Mouse (Mus musculus): Measurements from ENCODE around the gene St7l. TPM values are rescaled to one million over a fixed set of nuclear protein-coding genes. Genes with fewer than 3 reads are reported as not detected.

Gene St7l
- 36.7 and 40.1 TPM in 2 replicates for polyA plus RNA-seq (2016; fragmentation: Nextera tagmentation; extraction: Ambion mirVana)

DNA sequence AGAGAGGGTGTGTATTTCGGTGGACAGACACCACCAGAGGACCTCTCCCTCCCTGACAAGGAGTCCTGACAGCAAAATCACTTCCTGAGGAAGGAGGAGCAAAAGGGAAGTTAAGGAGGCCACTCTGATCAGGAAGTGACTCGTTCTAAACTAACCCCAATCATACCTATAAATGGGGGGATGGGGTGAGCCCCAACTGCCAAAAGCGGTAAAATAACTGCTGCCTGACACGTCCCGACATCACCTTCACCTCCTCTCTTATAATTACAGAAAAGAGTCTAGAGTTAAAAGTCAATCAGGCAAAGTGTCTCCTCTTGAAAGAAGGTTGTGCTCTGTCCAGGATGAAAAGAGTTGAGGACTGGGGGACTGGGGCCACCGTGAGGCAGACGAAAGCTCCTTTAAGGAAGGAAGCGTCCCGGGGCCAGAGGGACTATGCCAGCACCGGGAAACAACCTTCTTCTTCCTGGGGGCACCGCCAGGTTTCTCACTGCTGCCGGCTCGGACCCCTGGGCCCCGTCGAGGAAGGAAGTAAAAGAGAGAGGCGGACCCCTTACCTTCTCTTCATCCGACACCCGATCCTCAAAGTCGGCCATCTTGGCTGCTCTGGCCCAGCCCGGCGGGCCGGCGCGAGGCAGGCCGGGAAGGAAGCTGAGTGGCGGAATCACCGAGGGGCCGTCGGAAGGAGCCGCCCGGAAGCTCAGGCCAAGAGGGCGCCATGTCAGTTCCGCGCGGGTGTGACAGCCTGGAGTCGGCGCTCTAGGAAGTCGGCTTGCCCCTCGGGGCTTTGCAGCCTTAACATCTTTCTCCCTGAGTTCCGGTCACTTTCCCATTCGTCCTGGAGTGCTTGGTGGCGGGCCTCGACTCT lies at the start of gene St7l, which contains the start of gene Capza1:
St7l (plus strand) TSS at position 220 of the 865 bp plus-strand sequence.
Capza1 (minus strand) TSS at position 720 of the 865 bp plus-strand sequence.
- Histone ChIP-seq H3K4me1 (peaks cover 34% of the 10 kb centered on the region), H3K36me3 (replicated peaks) (peaks cover 8% of the 10 kb centered on the region), H3K9me3 (no peaks in the 10 kb centered on the region), H3K9ac (peak within 1 kb of the TSS; percentile 97), H3K27me3 (no peaks in the 10 kb centered on the region), H3K27ac (peak within 1 kb of the TSS; percentile 97), H3K4me2 (peak within 1 kb of the TSS; percentile 76), H3K4me3 (replicated peaks) (peak within 1 kb of the TSS; percentile 98)
- WGBS, result under 1% methylated on average over 43 of the region's 43 CpGs
- ATAC-seq (ENCODE audit: low FRiP score), result peak; percentile 98

DNA sequence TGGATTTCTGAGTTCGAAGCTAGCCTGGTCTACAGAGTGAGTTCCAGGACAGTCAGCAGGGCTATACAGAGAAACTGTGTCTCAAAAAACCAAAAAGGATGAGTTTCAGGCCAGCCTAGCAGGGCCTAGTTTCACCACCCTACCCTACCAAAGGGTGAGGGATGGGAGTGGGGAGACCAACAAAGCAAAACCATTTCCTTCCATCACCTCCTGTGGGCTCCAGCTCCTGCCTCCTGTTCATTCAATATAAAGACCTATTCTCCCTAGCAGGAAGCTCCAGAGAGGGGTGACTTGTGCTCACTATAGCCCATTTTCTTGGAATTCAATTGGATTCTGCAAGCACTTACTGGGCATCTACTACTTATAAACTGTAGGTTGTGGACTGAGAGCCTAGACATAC lies 49.1 kb upstream of the St7l start:
- no peak for ATAC-seq (ENCODE audit: low FRiP score)
- H3K27me3 ChIP-seq, result no peaks in the 10 kb centered on the region
- H3K4me2 ChIP-seq, result no peak overlapping the region
- no peak overlapping the region for H3K27ac ChIP-seq
- H3K36me3 ChIP-seq (replicated peaks), result no peaks in the 10 kb centered on the region
- 97% methylated on average over 1 of the region's 1 CpGs for WGBS
- H3K9ac ChIP-seq, result no peak overlapping the region
- peaks cover 23% of the 10 kb centered on the region for H3K4me1 ChIP-seq
- H3K9me3 ChIP-seq, result no peaks in the 10 kb centered on the region
- H3K4me3 ChIP-seq (replicated peaks), result no peak overlapping the region

DNA sequence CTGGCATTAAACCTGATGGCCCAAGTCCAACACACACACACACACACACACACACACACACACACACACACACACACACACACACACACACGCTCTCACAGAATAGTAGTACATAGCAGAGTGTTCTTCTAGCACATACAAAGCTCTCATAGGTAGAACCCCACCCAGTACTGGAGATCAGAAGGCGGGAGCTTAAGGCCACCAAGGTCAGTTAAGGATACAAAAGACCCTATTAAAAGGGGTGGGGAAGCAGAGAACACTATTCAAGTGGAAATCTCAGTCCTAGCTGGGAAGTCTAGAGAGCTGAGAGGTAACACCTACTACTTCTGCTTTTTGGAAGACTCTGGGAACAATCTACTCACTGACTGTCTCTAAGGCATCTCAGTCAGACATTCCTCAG lies 48.5 kb upstream of the St7l start:
- ATAC-seq (ENCODE audit: low FRiP score), result no peak
- WGBS, result 76% methylated on average over 2 of the region's 2 CpGs
- no peak overlapping the region for H3K27ac ChIP-seq

DNA sequence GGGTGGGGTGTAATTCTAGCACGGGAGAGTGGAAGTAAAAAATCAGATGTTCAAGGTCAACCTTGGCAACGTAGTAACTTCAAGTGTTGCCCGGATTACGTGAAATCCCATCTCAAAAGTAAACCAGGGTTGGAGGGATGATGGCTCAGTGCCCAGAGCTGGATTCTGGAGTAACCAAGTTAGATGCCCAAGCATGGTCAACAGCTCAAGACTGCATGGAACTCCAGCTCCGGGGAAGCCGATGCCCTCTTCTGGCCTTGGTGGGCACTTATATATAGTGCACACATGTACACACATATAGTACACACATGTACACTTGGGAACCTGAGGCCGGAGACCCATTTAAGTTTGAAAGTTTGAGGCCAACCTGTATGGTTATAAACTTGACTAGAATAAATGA lies 47.7 kb upstream of the St7l start:
- Histone ChIP-seq H3K4me3 (replicated peaks) (no peak overlapping the region), H3K27ac (no peak overlapping the region), H3K36me3 (replicated peaks) (peaks cover 5% of the 10 kb centered on the region; the same call in 1 of the 2 replicates), H3K9ac (no peak overlapping the region), H3K9me3 (no peaks in the 10 kb centered on the region), H3K4me1 (peaks cover 23% of the 10 kb centered on the region), H3K4me2 (no peak overlapping the region), H3K27me3 (no peaks in the 10 kb centered on the region)
- no peak for ATAC-seq (ENCODE audit: low FRiP score)
- 96% methylated on average over 7 of the region's 7 CpGs for WGBS

More for the DNA sequence above, 48.5 kb upstream of the St7l start:
- Histone ChIP-seq H3K36me3 (replicated peaks) (no peaks in the 10 kb centered on the region), H3K4me2 (no peak overlapping the region), H3K27me3 (no peaks in the 10 kb centered on the region), H3K9ac (no peak overlapping the region), H3K4me3 (replicated peaks) (no peak overlapping the region), H3K9me3 (no peaks in the 10 kb centered on the region), H3K4me1 (peaks cover 23% of the 10 kb centered on the region)

- H3K27ac ChIP-seq, result peak overlapping the region; percentile 71
- peak overlapping the region; percentile 80 for H3K4me3 ChIP-seq (replicated peaks)
- peak overlapping the region; percentile 98 for H3K4me2 ChIP-seq
- ATAC-seq (ENCODE audit: low FRiP score), result peak; percentile 83
- under 1% methylated on average over 43 of the region's 46 CpGs for WGBS
- H3K9me3 ChIP-seq, result no peaks in the 10 kb centered on the region
- H3K9ac ChIP-seq, result peak overlapping the region; percentile 83
- H3K36me3 ChIP-seq (replicated peaks), result peaks cover 15% of the 10 kb centered on the region
- H3K27me3 ChIP-seq, result no peaks in the 10 kb centered on the region
- H3K4me1 ChIP-seq, result peaks cover 23% of the 10 kb centered on the region
Measured at GRCm38 (mm10) chr3:104817481-104817990, 46.3 kb upstream of the St7l start.

DNA sequence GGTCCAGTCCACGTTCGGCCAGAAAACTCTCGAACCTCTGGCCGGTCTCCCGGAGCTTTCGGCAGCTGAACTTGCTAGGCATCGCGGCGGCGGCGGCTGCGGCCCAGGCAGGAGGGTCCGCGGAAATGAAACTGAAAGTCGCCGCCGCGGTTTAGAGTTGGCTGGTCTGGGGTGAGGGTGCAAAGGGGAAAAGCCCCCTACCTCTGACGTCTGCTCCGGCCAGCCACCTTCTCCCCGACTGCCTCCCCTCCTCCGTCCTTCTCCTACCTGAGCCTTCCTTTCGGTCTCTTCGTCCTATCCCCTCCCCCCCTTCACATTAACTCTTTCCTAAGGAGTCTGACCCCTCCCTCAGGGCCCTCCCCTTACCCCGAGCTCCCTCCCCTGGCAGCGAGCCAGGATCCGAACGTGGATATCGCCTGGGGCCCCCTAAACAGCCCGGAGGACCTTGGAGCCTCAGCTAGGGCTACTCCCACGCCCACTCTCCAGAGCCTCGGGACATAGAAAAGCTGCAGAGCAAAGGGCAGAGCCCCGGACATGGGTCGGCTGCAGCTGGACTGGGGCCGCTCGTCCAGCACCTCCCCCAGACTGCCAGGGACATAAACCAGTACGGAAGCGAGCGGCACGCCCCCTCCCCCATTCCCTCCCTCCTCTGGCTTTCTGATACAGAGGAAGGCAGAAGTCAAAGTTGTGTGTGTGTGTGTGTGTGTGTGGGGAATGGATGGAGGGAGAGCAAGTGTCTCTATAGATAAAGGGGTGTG lies 45.6 kb upstream of the St7l start, which contains the start of gene Mov10:
Mov10 (minus strand) TSS at position 573 of the 758 bp plus-strand sequence.
- Histone ChIP-seq H3K9ac (peak within 1 kb of the TSS; percentile 83), H3K27me3 (no peaks in the 10 kb centered on the region), H3K9me3 (no peaks in the 10 kb centered on the region), H3K36me3 (replicated peaks) (peaks cover 18% of the 10 kb centered on the region), H3K27ac (peak within 1 kb of the TSS; percentile 71), H3K4me1 (peaks cover 23% of the 10 kb centered on the region), H3K4me3 (replicated peaks) (peak within 1 kb of the TSS; percentile 80), H3K4me2 (peak within 1 kb of the TSS; percentile 98)
- ATAC-seq (ENCODE audit: low FRiP score), result peak; percentile 74
- WGBS, result under 1% methylated on average over 35 of the region's 40 CpGs

- Histone ChIP-seq H3K4me3 (replicated peaks) (peak overlapping the region; percentile 80), H3K9ac (no peak overlapping the region; the same call in 1 of the 2 replicates), H3K4me2 (peak overlapping the region; percentile 98), H3K27ac (0 out of 2 replicates have a peak overlapping the region, but pooled peaks have one; percentile 71), H3K4me1 (peaks cover 23% of the 10 kb centered on the region), H3K36me3 (replicated peaks) (peaks cover 18% of the 10 kb centered on the region), H3K9me3 (no peaks in the 10 kb centered on the region), H3K27me3 (no peaks in the 10 kb centered on the region)
- no peak for ATAC-seq (ENCODE audit: low FRiP score)
- 9% methylated on average over 3 of the region's 3 CpGs for WGBS
Measured at GRCm38 (mm10) chr3:104818749-104819134, 45.1 kb upstream of the St7l start.

GRCm38 (mm10) chr3:104820426-104820825 lies 43.4 kb upstream of the St7l start:
- Histone ChIP-seq H3K9me3 (no peaks in the 10 kb centered on the region), H3K4me1 (peaks cover 23% of the 10 kb centered on the region), H3K36me3 (replicated peaks) (peaks cover 21% of the 10 kb centered on the region), H3K4me3 (replicated peaks) (no peak overlapping the region), H3K27ac (no peak overlapping the region), H3K9ac (no peak overlapping the region), H3K27me3 (no peaks in the 10 kb centered on the region), H3K4me2 (no peak overlapping the region)
- ATAC-seq (ENCODE audit: low FRiP score), result no peak
- 47% methylated on average over 1 of the region's 1 CpGs for WGBS

DNA sequence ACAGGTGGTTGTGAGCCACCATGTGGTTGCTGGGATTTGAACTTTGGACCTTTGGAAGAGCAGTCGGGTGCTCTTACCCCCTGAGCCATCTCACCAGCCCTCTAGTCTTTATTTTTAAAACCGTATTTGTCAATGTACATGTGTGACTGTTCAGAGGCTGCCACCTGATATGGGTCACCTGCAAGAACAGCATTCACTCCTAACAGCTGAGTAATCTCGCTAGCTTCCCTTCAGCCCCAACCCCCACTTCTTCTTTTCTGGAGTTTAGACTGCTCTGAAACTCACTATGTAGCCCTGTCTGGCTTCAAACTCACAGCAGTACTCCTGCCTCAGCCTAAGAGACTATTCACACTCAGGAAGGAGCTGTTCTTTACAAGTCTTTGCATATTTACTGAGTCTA lies 41.4 kb upstream of the St7l start:
- WGBS, result 88% methylated on average over 3 of the region's 3 CpGs
- H3K9me3 ChIP-seq, result no peaks in the 10 kb centered on the region
- H3K27me3 ChIP-seq, result no peaks in the 10 kb centered on the region
- H3K4me2 ChIP-seq, result no peak overlapping the region
- no peak overlapping the region for H3K4me3 ChIP-seq (replicated peaks)
- H3K4me1 ChIP-seq, result peaks cover 14% of the 10 kb centered on the region
- no peak for ATAC-seq (ENCODE audit: low FRiP score)
- no peak overlapping the region for H3K27ac ChIP-seq
- H3K9ac ChIP-seq, result no peak overlapping the region
- peaks cover 34% of the 10 kb centered on the region for H3K36me3 ChIP-seq (replicated peaks)

GRCm38 (mm10) chr3:104835797-104836196 lies 28.0 kb upstream of the St7l start:
- peaks cover 56% of the 10 kb centered on the region for H3K36me3 ChIP-seq (replicated peaks)

GRCm38 (mm10) chr3:104841049-104841448 lies 22.8 kb upstream of the St7l start:
- WGBS, result 94% methylated on average over 5 of the region's 5 CpGs
- Histone ChIP-seq H3K4me2 (no peak overlapping the region), H3K4me3 (replicated peaks) (no peak overlapping the region), H3K9me3 (no peaks in the 10 kb centered on the region), H3K36me3 (replicated peaks) (peaks cover 63% of the 10 kb centered on the region), H3K27me3 (no peaks in the 10 kb centered on the region), H3K27ac (no peak overlapping the region), H3K4me1 (no peaks in the 10 kb centered on the region), H3K9ac (no peak overlapping the region)
- ATAC-seq (ENCODE audit: low FRiP score), result no peak

More at GRCm38 (mm10) chr3:104835797-104836196, 28.0 kb upstream of the St7l start:
- ATAC-seq (ENCODE audit: low FRiP score), result no peak
- Histone ChIP-seq H3K9ac (no peak overlapping the region), H3K9me3 (no peaks in the 10 kb centered on the region), H3K4me2 (no peak overlapping the region), H3K4me1 (no peaks in the 10 kb centered on the region), H3K27ac (no peak overlapping the region), H3K27me3 (no peaks in the 10 kb centered on the region), H3K4me3 (replicated peaks) (no peak overlapping the region)
- 95% methylated on average over 3 of the region's 3 CpGs for WGBS

DNA sequence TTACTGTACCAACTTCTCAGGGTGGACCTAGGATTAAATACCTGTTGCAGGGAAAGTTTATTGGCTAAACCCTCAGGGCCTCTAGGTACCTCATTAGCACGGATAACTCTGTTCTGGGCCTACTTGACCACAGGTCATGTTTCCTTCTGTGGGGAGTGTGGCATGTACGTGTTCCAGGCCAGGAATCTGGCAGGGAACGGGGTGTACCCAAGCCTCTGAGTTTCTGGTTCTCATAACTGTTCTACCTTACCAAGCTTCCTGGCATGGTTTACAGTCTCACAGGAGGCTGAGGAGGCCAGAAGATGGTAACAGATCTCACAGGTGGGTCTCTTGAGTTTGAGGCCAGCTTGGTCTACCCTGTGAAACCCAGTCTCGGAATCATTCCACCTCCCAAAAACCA lies 17.2 kb upstream of the St7l start:
- no peaks in the 10 kb centered on the region for H3K27me3 ChIP-seq
- no peaks in the 10 kb centered on the region for H3K4me1 ChIP-seq
- no peak overlapping the region for H3K27ac ChIP-seq
- H3K4me3 ChIP-seq (replicated peaks), result no peak overlapping the region
- 92% methylated on average over 4 of the region's 4 CpGs for WGBS
- no peak overlapping the region for H3K4me2 ChIP-seq
- no peaks in the 10 kb centered on the region for H3K9me3 ChIP-seq
- no peak for ATAC-seq (ENCODE audit: low FRiP score)
- H3K9ac ChIP-seq, result no peak overlapping the region
- H3K36me3 ChIP-seq (replicated peaks), result peaks cover 44% of the 10 kb centered on the region

Measured in forebrain, embryonic 12.5 days (tissue).